Mouse (Mus musculus): ENCODE results near the gene Sectm1b. TPM values are rescaled to one million over a fixed set of nuclear protein-coding genes. Genes with fewer than 3 reads are reported as not detected.

Gene Sectm1b
- polyA plus RNA-seq, 1 experiment from 2014 or later = not detected

- H3K9ac ChIP-seq (replicated peaks) = no peak overlapping the region
- H3K27me3 ChIP-seq (replicated peaks) = no peaks in the 10 kb centered on the region
Measured at GRCm38 (mm10) chr11:121015472-121015871, 47.9 kb downstream of the Sectm1b start.

GRCm38 (mm10) chr11:121014896-121015300 is 48.5 kb downstream of the Sectm1b start:
- Histone ChIP-seq H3K27me3 (replicated peaks) (no peaks in the 10 kb centered on the region), H3K9ac (replicated peaks) (0 out of 2 replicates have a peak overlapping the region, but pooled peaks have one; percentile 4), H3K36me3 (no peaks in the 10 kb centered on the region), H3K9me3 (replicated peaks) (no peaks in the 10 kb centered on the region), H3K4me3 (replicated peaks) (0 out of 2 replicates have a peak overlapping the region, but pooled peaks have one; percentile 11), H3K4me2 (peak overlapping the region; percentile 41), H3K27ac (replicated peaks) (no peak overlapping the region), H3K4me1 (no peaks in the 10 kb centered on the region)
- no peak for ATAC-seq (ENCODE audit: low FRiP score)
- WGBS = 59% methylated on average over 19 of the region's 19 CpGs

More at GRCm38 (mm10) chr11:121015472-121015871, 47.9 kb downstream of the Sectm1b start:
- H3K4me3 ChIP-seq (replicated peaks) = no peak overlapping the region
- no peak for ATAC-seq (ENCODE audit: low FRiP score)
- H3K4me2 ChIP-seq = no peak overlapping the region
- H3K9me3 ChIP-seq (replicated peaks) = no peaks in the 10 kb centered on the region
- 68% methylated on average over 6 of the region's 6 CpGs for WGBS
- H3K4me1 ChIP-seq = no peaks in the 10 kb centered on the region
- no peak overlapping the region for H3K27ac ChIP-seq (replicated peaks)
- no peaks in the 10 kb centered on the region for H3K36me3 ChIP-seq

GRCm38 (mm10) chr11:121013656-121014055 is 49.7 kb downstream of the Sectm1b start:
- Histone ChIP-seq H3K27me3 (replicated peaks) (no peaks in the 10 kb centered on the region), H3K9me3 (replicated peaks) (no peaks in the 10 kb centered on the region), H3K4me1 (no peaks in the 10 kb centered on the region), H3K4me2 (no peak overlapping the region), H3K36me3 (no peaks in the 10 kb centered on the region), H3K27ac (replicated peaks) (no peak overlapping the region), H3K4me3 (replicated peaks) (no peak overlapping the region), H3K9ac (replicated peaks) (no peak overlapping the region)
- no peak for ATAC-seq (ENCODE audit: low FRiP score)
- 77% methylated on average over 7 of the region's 7 CpGs for WGBS

GRCm38 (mm10) chr11:121010044-121010755 is 53.2 kb downstream of the Sectm1b start:
- ATAC-seq (ENCODE audit: low FRiP score) = no peak

GRCm38 (mm10) chr11:121006184-121006583 is 57.2 kb downstream of the Sectm1b start:
- Histone ChIP-seq H3K27me3 (replicated peaks) (no peaks in the 10 kb centered on the region), H3K4me1 (0 out of 2 replicates have a peak, but pooled peaks cover 5% of the 10 kb centered on the region), H3K27ac (replicated peaks) (no peak overlapping the region), H3K4me2 (no peak overlapping the region), H3K36me3 (no peaks in the 10 kb centered on the region), H3K9ac (replicated peaks) (no peak overlapping the region), H3K9me3 (replicated peaks) (no peaks in the 10 kb centered on the region), H3K4me3 (replicated peaks) (no peak overlapping the region)
- WGBS = 74% methylated on average over 6 of the region's 6 CpGs
- no peak for ATAC-seq (ENCODE audit: low FRiP score)

More at GRCm38 (mm10) chr11:121010044-121010755, 53.2 kb downstream of the Sectm1b start:
- Histone ChIP-seq H3K4me3 (replicated peaks) (no peak overlapping the region), H3K9me3 (replicated peaks) (no peaks in the 10 kb centered on the region), H3K4me2 (no peak overlapping the region), H3K9ac (replicated peaks) (no peak overlapping the region), H3K4me1 (no peaks in the 10 kb centered on the region), H3K36me3 (no peaks in the 10 kb centered on the region), H3K27me3 (replicated peaks) (no peaks in the 10 kb centered on the region), H3K27ac (replicated peaks) (no peak overlapping the region)
- 94% methylated on average over 3 of the region's 3 CpGs for WGBS

- Histone ChIP-seq H3K27ac (replicated peaks) (no peak overlapping the region), H3K27me3 (replicated peaks) (no peaks in the 10 kb centered on the region), H3K36me3 (no peaks in the 10 kb centered on the region), H3K9me3 (replicated peaks) (no peaks in the 10 kb centered on the region), H3K4me1 (0 out of 2 replicates have a peak, but pooled peaks cover 5% of the 10 kb centered on the region), H3K9ac (replicated peaks) (no peak overlapping the region), H3K4me3 (replicated peaks) (no peak overlapping the region), H3K4me2 (no peak overlapping the region)
- 63% methylated on average over 5 of the region's 5 CpGs for WGBS
- ATAC-seq (ENCODE audit: low FRiP score) = no peak
Measured at GRCm38 (mm10) chr11:121004281-121004680, 59.1 kb downstream of the Sectm1b start.

Other genes starting within 250 kb of the Sectm1b start
- gene Fasn, start 239.0 kb downstream of the Sectm1b start, polyA plus RNA-seq (2015; fragmentation: Nextera tagmentation; extraction: Ambion mirVana) = 67.9 and 71.0 TPM in 2 replicates
- gene Ccdc57, start 130.7 kb downstream of the Sectm1b start, polyA plus RNA-seq (2015; fragmentation: Nextera tagmentation; extraction: Ambion mirVana) = 5.9 and 6.2 TPM in 2 replicates
- 11.3 and 15.3 TPM in 2 replicates for gene Slc16a3, start 115.1 kb downstream of the Sectm1b start, polyA plus RNA-seq (2015; fragmentation: Nextera tagmentation; extraction: Ambion mirVana)
- gene Csnk1d, start 72.2 kb downstream of the Sectm1b start, polyA plus RNA-seq (2015; fragmentation: Nextera tagmentation; extraction: Ambion mirVana) = 126 and 130 TPM in 2 replicates
- gene Cd7, start 24.2 kb downstream of the Sectm1b start, polyA plus RNA-seq (2015; fragmentation: Nextera tagmentation; extraction: Ambion mirVana) = 5.2 TPM in 1 of 2 replicates, not detected in the other
- 0.98 TPM in 1 of 2 replicates, not detected in the other for gene Sectm1a, start 17.7 kb upstream of the Sectm1b start, polyA plus RNA-seq (2015; fragmentation: Nextera tagmentation; extraction: Ambion mirVana)
- not detected in 2 replicates for gene Tex19.2, start 55.1 kb upstream of the Sectm1b start, polyA plus RNA-seq (2015; fragmentation: Nextera tagmentation; extraction: Ambion mirVana)
- gene Tex19.1, start 82.6 kb upstream of the Sectm1b start, polyA plus RNA-seq (2015; fragmentation: Nextera tagmentation; extraction: Ambion mirVana) = not detected in 2 replicates
- gene Uts2r, start 96.7 kb upstream of the Sectm1b start, polyA plus RNA-seq (2015; fragmentation: Nextera tagmentation; extraction: Ambion mirVana) = 0.46 and 0.47 TPM in 2 replicates
- gene Hexdc, start 140.9 kb upstream of the Sectm1b start, polyA plus RNA-seq (2015; fragmentation: Nextera tagmentation; extraction: Ambion mirVana) = 28.9 and 35.1 TPM in 2 replicates
- gene Ogfod3, start 141.1 kb upstream of the Sectm1b start, polyA plus RNA-seq (2015; fragmentation: Nextera tagmentation; extraction: Ambion mirVana) = 26.8 and 31.7 TPM in 2 replicates
- 35.7 and 38.9 TPM in 2 replicates for gene Cybc1, start 165.8 kb upstream of the Sectm1b start, polyA plus RNA-seq (2015; fragmentation: Nextera tagmentation; extraction: Ambion mirVana)
- 85.9 and 99.1 TPM in 2 replicates for gene Narf, start 173.7 kb upstream of the Sectm1b start, polyA plus RNA-seq (2015; fragmentation: Nextera tagmentation; extraction: Ambion mirVana)
- gene Foxk2, start 196.4 kb upstream of the Sectm1b start, polyA plus RNA-seq (2015; fragmentation: Nextera tagmentation; extraction: Ambion mirVana) = 11.4 and 12.8 TPM in 2 replicates